Mouse (Mus musculus): ENCODE results near the gene Cep170b.

GRCm38 (mm10) chr12:112735896-112736635 is 15.8 kb downstream of the Cep170b start:
- TF ChIP-seq CTCF (IDR thresholded peaks at IDR 0.05; ENCODE audit: low read depth) (no peak), EP300 (IDR thresholded peaks at IDR 0.05; ENCODE audit: low read depth) (no peak)

Data from heart, postnatal 0 days (tissue).